Mouse (Mus musculus) brown adipose tissue, adult 24 weeks (tissue): ENCODE measurements at regions not wholly inside any gene's neighbourhood (a gene's known extent, or its start where the extent isn't known, plus 50 kb on each side); places are given as distances from the start of the nearest gene placed in this dataset.

Source experiments
- H3K27ac ChIP-seq: fragments of 200-500 bp; replicated peaks from 2 replicates; pipeline ENCODE4 v1.5.1; 2012; ENCODE audit warnings: low read depth, mild to moderate bottlenecking, low read length
- H3K4me1 ChIP-seq: fragments of 200-500 bp; 2 replicates; pipeline ENCODE4 v1.6.1; 2012; ENCODE audit warnings: low read length, mixed read lengths; ENCODE audit not compliant: control insufficient read depth, insufficient read depth, insufficient read length
- H3K4me3 ChIP-seq: fragments of 200-500 bp; 2 replicates; pipeline ENCODE4 v1.5.1; 2012; ENCODE audit warnings: low read depth, mild to moderate bottlenecking, low read length, moderate library complexity; ENCODE audit not compliant: insufficient read depth

- Histone ChIP-seq H3K27ac (no peak overlapping the region), H3K4me3 (peak overlapping the region; percentile 37; the same call in 1 of the 2 replicates), H3K4me1 (no peaks in the 10 kb centered on the region)
Measured at GRCm38 (mm10) chr16:87783561-87784304, 85.0 kb downstream of the Bach1 start.

- H3K27ac ChIP-seq = no peak overlapping the region
- peak overlapping the region; percentile 37 for H3K4me3 ChIP-seq
Measured at GRCm38 (mm10) chr16:87784405-87784994, 85.8 kb downstream of the Bach1 start.

GRCm38 (mm10) chr16:87789539-87789938 lies 90.8 kb downstream of the Bach1 start:
- H3K4me1 ChIP-seq = no peaks in the 10 kb centered on the region
- H3K27ac ChIP-seq = no peak overlapping the region
- H3K4me3 ChIP-seq = no peak overlapping the region

More at GRCm38 (mm10) chr16:87784405-87784994, 85.8 kb downstream of the Bach1 start:
- no peaks in the 10 kb centered on the region for H3K4me1 ChIP-seq

GRCm38 (mm10) chr16:87789957-87790356 lies 91.2 kb downstream of the Bach1 start:
- Histone ChIP-seq H3K4me3 (no peak overlapping the region), H3K4me1 (no peaks in the 10 kb centered on the region), H3K27ac (no peak overlapping the region)

GRCm38 (mm10) chr16:87796514-87797248 lies 97.9 kb downstream of the Bach1 start:
- peak overlapping the region; percentile 39 for H3K4me3 ChIP-seq
- no peak overlapping the region for H3K27ac ChIP-seq
- no peaks in the 10 kb centered on the region for H3K4me1 ChIP-seq

GRCm38 (mm10) chr16:87802317-87802716 lies 103.6 kb downstream of the Bach1 start:
- Histone ChIP-seq H3K4me3 (no peak overlapping the region), H3K4me1 (no peaks in the 10 kb centered on the region), H3K27ac (no peak overlapping the region)

- H3K4me3 ChIP-seq = no peak overlapping the region
- H3K4me1 ChIP-seq = no peaks in the 10 kb centered on the region
- H3K27ac ChIP-seq = no peak overlapping the region
Measured at GRCm38 (mm10) chr16:87817590-87817989, 118.8 kb downstream of the Bach1 start.

- H3K27ac ChIP-seq = no peak overlapping the region
Measured at GRCm38 (mm10) chr16:87834296-87834695, 135.6 kb downstream of the Bach1 start.

GRCm38 (mm10) chr16:87840949-87841546 lies 142.3 kb downstream of the Bach1 start:
- H3K27ac ChIP-seq = no peak overlapping the region
- H3K4me1 ChIP-seq = no peaks in the 10 kb centered on the region
- no peak overlapping the region for H3K4me3 ChIP-seq

More at GRCm38 (mm10) chr16:87834296-87834695, 135.6 kb downstream of the Bach1 start:
- no peak overlapping the region for H3K4me3 ChIP-seq
- no peaks in the 10 kb centered on the region for H3K4me1 ChIP-seq
